Mouse (Mus musculus) C2C12 (cell line): ENCODE data around the gene Cpvl.

Experiments
- CTCF ChIP-seq: IDR thresholded peaks from one replicate; pipeline ENCODE4 v1.5.1; 2011; ENCODE audit not compliant: control insufficient read depth, insufficient read depth, insufficient read length
- MAX ChIP-seq: IDR thresholded peaks from one replicate; pipeline ENCODE4 v1.6.1; 2011; ENCODE audit warnings: mild to moderate bottlenecking, control low read depth
- USF1 ChIP-seq: IDR thresholded peaks from one replicate; pipeline ENCODE4 v1.6.1; 2011; ENCODE audit warnings: low read depth, mild to moderate bottlenecking, control low read depth, moderate library complexity

GRCm38 (mm10) chr6:53904186-53904585, 74.3 kb downstream of the Cpvl start:
- no peak for TF ChIP-seq CTCF
- no peak for TF ChIP-seq MAX
- TF ChIP-seq USF1 = no peak
